Mouse (Mus musculus) heart, embryonic 14.5 days (tissue): ENCODE data around the gene Pomp. TPM values are rescaled to one million over a fixed set of nuclear protein-coding genes. Genes with fewer than 3 reads are reported as not detected.
A peak's percentile ranks its signal among the peaks of the same experiment; 100 is the strongest.
"Not testable (repeated sequence)": the region's sequence is repeated elsewhere in the genome, so short reads cannot be mapped to it uniquely, and the experiment has no call there.

Source experiments
- ATAC-seq: fragments of 200-750 bp; cut with Nextera tagmentation; 2 replicates; pipeline ENCODE4 v1.8.0; 2017; ENCODE audit warnings: low read depth, moderate TSS enrichment; ENCODE audit not compliant: insufficient number of reproducible peaks, insufficient read depth, low FRiP score
- H3K27ac ChIP-seq, 2 experiments: fragments of 200-500 bp in 1 of 2; fragments of 300-500 bp in 1 of 2; sonication (generic) in 1 of 2; replicated peaks in 1 of 2; 2 replicates each; pipeline ENCODE4 v1.5.1; 2012 to 2014; ENCODE audit warnings: low read depth in 2 of 2, low read length in 2 of 2, control low read depth in 1 of 2, mild to moderate bottlenecking in 1 of 2, mixed read lengths in 1 of 2; ENCODE audit not compliant: control insufficient read depth in 1 of 2, insufficient read depth in 1 of 2
- H3K27me3 ChIP-seq: fragments of 300-500 bp; sonication (generic); 2 replicates; pipeline ENCODE4 v1.6.1; 2014; ENCODE audit warnings: mild to moderate bottlenecking, low read length, control low read depth; ENCODE audit not compliant: control insufficient read depth, insufficient read depth
- H3K36me3 ChIP-seq: fragments of 300-500 bp; sonication (generic); 2 replicates; pipeline ENCODE4 v1.6.1; 2014; ENCODE audit warnings: mild to moderate bottlenecking, control low read depth, low read length, mixed read lengths; ENCODE audit not compliant: control insufficient read depth, insufficient read depth
- H3K4me1 ChIP-seq, 2 experiments: fragments of 200-500 bp in 1 of 2; fragments of 300-500 bp in 1 of 2; sonication (generic) in 1 of 2; 2 replicates each; pipeline ENCODE4 v1.6.1; 2012 to 2014; ENCODE audit warnings: low read length in 2 of 2, control low read depth in 1 of 2, mixed read lengths in 1 of 2; ENCODE audit not compliant: control insufficient read depth in 2 of 2, insufficient read depth in 2 of 2
- H3K4me2 ChIP-seq: fragments of 300-500 bp; sonication (generic); 2 replicates; pipeline ENCODE4 v1.6.1; 2014; ENCODE audit warnings: mild to moderate bottlenecking, low read length
- H3K4me3 ChIP-seq, 2 experiments: fragments of 200-500 bp in 1 of 2; fragments of 300-500 bp in 1 of 2; sonication (generic) in 1 of 2; 2 replicates each; pipeline ENCODE4 v1.5.1; 2012 to 2014; ENCODE audit warnings: low read length in 2 of 2, mild to moderate bottlenecking in 2 of 2, control low read depth in 1 of 2, low read depth in 1 of 2, moderate library complexity in 1 of 2; ENCODE audit not compliant: control insufficient read depth in 1 of 2, insufficient read depth in 1 of 2
- H3K9ac ChIP-seq: fragments of 300-500 bp; sonication (generic); 2 replicates; pipeline ENCODE4 v1.6.1; 2014; ENCODE audit warnings: mild to moderate bottlenecking, low read length
- H3K9me3 ChIP-seq: fragments of 300-500 bp; sonication (generic); 2 replicates; pipeline ENCODE4 v1.6.1; 2016; ENCODE audit warnings: low read length, control low read depth; ENCODE audit not compliant: control insufficient read depth
- WGBS: fragments of 180-500 bp; shearing (Covaris S2); extraction: QIAGEN DNeasy Blood & Tissue Kit; methylation state at CpG from one replicate; pipeline ENCODE4 v1.1.7; 2014; 5-methylcytosine and 5-hydroxymethylcytosine counted together
- polyA plus RNA-seq: library from polyadenylated mRNA; unstranded; fragments of >200 nt; fragmentation: Nextera tagmentation; extraction: Ambion mirVana; gene quantifications from 2 replicates; pipeline ENCODE4 v1.2.1, GENCODE M21; 2014

The Pomp gene
- polyA plus RNA-seq, 1 experiment from 2014 or later: 345 TPM

DNA sequence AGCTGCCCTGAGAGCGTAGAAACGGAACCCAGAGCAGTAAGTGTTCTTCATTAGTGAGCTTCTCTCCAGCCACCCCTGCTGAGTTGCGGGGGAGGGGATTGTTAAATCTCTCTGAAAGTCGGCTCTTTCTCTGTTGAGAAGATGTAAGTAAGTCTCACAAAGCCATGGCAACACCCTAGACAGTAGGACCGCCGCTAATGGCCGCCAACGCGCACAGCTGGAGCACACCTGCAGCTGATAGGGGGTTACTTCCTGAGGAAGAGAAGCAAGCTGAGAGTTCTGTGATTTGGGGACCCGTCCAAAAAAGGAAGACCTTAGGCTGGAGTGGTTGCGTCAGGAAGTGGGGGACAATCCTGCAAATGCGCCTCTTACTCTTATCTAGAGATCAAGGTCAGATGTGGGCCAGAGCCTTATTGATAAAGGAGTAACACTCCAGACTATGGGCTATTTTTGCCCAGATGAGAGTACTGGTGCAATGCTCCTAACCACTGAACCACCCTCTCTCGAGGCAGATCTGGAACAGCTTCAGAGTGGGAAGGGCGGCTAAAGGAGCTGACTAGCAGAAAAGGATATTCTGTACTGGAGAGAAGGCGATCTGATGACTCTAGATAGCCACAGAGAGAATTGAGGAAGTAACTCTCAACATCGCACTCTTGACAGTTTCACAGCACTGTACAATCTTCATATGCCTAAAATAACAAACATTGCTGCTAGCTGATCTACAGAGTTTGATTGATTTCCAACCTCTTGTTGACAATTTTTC, 35.4 kb downstream of the Pomp start:
- no peak for ATAC-seq
- Histone ChIP-seq H3K9me3 (no peaks in the 10 kb centered on the region), H3K9ac (peak overlapping the region; percentile 35), H3K36me3 (no peaks in the 10 kb centered on the region), H3K27ac (no peak overlapping the region), H3K27me3 (no peaks in the 10 kb centered on the region), H3K4me2 (peak overlapping the region; percentile 97), H3K4me1 (peaks cover 17 to 22% of the 10 kb centered on the region in 2 experiments), H3K4me3 (peak overlapping the region; percentile 64 to 78)
- WGBS: 13% methylated on average over 16 of the region's 16 CpGs

DNA sequence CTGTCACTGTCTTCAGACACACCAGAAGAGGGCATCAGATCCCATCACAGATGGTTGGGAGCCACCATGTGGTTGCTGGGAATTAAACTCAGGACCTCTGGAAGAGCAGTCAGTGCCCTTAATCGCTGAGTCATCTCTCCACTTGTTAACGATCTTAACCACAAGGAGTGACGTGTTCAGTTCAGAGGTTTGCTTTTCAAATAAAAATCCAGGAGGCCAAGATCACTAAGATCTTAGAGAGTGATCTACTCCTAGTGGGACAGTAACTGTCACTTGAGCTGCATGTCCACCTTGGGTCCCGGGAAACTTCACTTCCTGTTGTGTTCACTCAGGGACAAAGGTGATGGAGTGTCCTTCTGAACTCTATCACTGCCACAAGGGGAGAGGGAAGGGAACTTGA, 36.2 kb downstream of the Pomp start:
- H3K36me3 ChIP-seq, H3K27ac ChIP-seq, H3K9ac ChIP-seq, H3K4me2 ChIP-seq, H3K27me3 ChIP-seq, ATAC-seq, H3K4me3 ChIP-seq, H3K9me3 ChIP-seq: not testable (repeated sequence)
- 72% methylated on average over 4 of the region's 4 CpGs for WGBS
- peaks cover 17 to 22% of the 10 kb centered on the region in 2 experiments for H3K4me1 ChIP-seq

DNA sequence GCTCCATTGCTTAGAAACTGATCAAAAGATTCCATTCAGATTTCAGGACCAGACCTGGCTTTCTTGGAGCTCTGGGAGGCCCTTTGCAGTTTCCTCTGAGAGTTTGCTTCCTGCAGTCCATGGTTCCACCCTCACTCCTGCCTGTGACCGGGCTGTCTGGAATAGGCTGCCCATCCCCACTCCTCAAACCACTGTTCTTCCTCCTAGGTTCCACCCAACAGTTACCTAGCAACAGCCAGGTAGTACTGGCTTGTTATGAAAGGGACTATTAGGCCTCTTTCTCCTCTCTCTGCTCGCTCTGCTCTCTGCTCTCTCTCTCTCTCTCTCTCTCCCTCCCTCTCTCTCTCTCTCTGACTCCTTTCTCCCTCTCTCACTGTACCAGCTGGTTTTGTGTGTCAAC, 38.0 kb downstream of the Pomp start:
- ATAC-seq: no peak
- H3K4me1 ChIP-seq: peaks cover 11 to 16% of the 10 kb centered on the region in 2 experiments
- 83% methylated on average over 2 of the region's 2 CpGs for WGBS

DNA sequence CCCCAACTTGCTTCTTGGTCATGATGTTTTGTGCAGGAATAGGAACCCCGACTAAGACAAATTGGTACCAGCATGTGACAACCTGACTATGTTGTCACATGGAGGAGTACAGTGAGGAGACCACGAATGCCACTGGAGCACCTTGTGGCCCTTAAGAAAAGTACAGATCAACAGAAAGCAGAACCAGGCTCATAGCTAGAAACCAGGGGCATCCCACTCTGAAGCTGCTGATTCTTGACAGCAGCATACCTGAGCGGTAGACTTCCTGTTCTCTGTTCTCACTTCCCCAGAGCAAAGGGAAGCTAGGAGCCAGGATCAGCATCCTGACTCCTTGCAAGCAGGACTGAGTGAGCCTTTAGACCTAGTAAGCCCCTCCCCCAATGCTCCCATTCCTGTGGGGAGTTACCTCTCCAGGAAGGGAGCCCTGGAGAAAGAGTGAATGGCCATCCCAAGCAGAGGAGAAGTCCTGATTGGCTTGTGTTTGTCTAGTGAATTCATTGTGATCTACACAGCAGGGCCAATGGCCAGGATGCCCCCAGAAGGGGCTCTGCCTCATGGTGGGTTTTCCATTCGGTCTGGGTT, 38.8 kb downstream of the Pomp start:
- peaks cover 7 to 10% of the 10 kb centered on the region in 2 experiments for H3K4me1 ChIP-seq
- H3K27me3 ChIP-seq: no peaks in the 10 kb centered on the region
- no peak overlapping the region for H3K4me3 ChIP-seq
- no peak overlapping the region for H3K4me2 ChIP-seq
- no peak for ATAC-seq
- no peaks in the 10 kb centered on the region for H3K9me3 ChIP-seq
- no peak overlapping the region for H3K9ac ChIP-seq
- WGBS: 58% methylated on average over 4 of the region's 4 CpGs
- no peaks in the 10 kb centered on the region for H3K36me3 ChIP-seq
- H3K27ac ChIP-seq: no peak overlapping the region

More for the DNA sequence above, 38.0 kb downstream of the Pomp start:
- H3K4me2 ChIP-seq: no peak overlapping the region
- H3K36me3 ChIP-seq: no peaks in the 10 kb centered on the region
- no peak overlapping the region for H3K4me3 ChIP-seq
- no peaks in the 10 kb centered on the region for H3K27me3 ChIP-seq
- H3K27ac ChIP-seq: no peak overlapping the region
- no peak overlapping the region for H3K9ac ChIP-seq
- H3K9me3 ChIP-seq: no peaks in the 10 kb centered on the region

DNA sequence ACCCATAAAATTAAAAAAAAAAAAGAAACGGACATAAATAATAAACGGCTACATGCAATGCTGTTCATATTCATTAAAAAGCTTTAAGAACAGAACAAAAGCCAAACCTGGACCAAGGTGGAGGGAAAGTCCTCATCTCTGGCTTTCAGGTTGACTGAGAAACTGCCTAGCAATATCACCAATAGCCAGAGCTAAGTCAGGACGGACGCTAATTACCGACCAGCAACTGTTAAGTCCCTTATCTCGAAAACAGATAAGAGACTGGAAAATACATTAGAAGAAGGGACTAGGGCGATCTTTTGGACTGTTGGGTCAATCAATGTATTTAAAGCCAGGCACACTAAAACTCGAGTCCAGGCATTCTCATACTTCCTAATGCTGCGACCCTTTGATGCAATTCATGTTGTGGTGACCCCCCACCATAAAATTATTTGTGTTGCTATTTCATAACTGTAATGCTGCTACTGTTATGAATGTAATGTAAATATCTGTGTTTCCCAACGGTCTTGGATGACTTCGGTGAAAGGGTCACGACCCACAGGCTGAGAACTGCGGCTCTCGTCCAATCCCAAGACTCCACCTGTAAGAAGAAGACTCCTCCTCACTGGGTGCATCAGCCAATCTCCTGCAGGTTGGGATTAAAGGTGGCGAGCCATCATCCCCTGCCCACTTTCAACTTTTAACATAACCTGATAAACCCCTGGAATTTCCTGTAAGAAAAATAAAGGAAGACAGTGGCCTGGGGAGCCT, 41.9 kb downstream of the Pomp start:
- Histone ChIP-seq H3K4me3 (no peak overlapping the region), H3K4me2 (no peak overlapping the region), H3K4me1 (no peaks in the 10 kb centered on the region), H3K9ac (no peak overlapping the region), H3K27me3 (no peaks in the 10 kb centered on the region), H3K27ac (no peak overlapping the region), H3K9me3 (no peaks in the 10 kb centered on the region), H3K36me3 (no peaks in the 10 kb centered on the region)
- no peak for ATAC-seq
- 49% methylated on average over 15 of the region's 15 CpGs for WGBS

DNA sequence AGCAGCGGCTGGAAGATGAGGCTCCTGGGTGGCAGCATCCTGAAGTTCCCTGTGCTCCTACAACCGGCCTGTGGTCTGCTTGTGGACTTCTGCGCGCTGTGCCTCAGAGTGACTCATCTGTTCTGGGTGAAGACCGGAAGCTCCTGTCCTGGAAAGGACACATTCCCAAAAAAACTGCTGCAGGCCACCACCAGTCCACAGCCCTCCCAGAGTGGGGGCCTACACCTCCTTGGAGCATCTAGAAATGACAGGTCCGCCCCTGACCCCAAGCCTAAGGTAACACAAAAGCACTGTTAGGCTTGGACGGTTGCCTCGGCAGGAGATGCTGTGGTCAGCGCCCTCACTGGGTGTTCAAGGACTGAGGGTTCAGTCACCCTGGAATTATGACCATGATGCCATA, 42.9 kb downstream of the Pomp start:
- Histone ChIP-seq H3K9me3 (no peaks in the 10 kb centered on the region), H3K27ac (no peak overlapping the region), H3K4me1 (no peaks in the 10 kb centered on the region), H3K4me2 (no peak overlapping the region), H3K27me3 (no peaks in the 10 kb centered on the region), H3K4me3 (no peak overlapping the region), H3K9ac (no peak overlapping the region), H3K36me3 (no peaks in the 10 kb centered on the region)
- no peak for ATAC-seq
- 78% methylated on average over 9 of the region's 9 CpGs for WGBS

DNA sequence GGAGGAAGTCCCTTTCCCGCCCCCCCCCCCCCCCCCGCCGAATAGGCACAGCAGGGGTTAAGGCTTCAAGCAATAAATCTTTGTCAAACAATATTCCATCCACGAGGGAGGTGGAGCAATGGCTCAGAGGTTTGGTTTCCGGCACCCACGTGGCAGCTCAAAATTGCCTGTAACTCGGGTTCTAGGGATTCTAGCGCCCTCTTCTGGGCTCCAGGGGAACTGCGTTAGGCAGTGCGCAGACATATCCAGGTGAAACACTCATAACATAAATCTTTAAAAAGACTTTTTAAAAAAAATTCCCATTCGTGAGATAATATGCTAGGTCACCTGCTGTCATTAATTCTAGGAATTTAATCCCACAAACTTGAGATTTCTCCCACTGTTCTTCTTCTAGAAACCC, 46.9 kb downstream of the Pomp start:
- H3K4me2 ChIP-seq: no peak overlapping the region
- 67% methylated on average over 11 of the region's 11 CpGs for WGBS
- no peak overlapping the region for H3K4me3 ChIP-seq
- H3K27ac ChIP-seq: no peak overlapping the region
- no peak for ATAC-seq
- peaks cover 3% of the 10 kb centered on the region; the same call in 1 of the 2 replicates for H3K9me3 ChIP-seq
- H3K36me3 ChIP-seq: no peaks in the 10 kb centered on the region
- no peaks in the 10 kb centered on the region for H3K27me3 ChIP-seq
- no peak overlapping the region for H3K9ac ChIP-seq
- no peaks in the 10 kb centered on the region for H3K4me1 ChIP-seq
